8 mouse cellular contexts compared by ENCODE assay signal in genomic region chr1:134513876-134514590, GRCm38 (mm10). TPM values are rescaled to one million over a fixed set of nuclear protein-coding genes. Genes with fewer than 3 reads are reported as not detected.
DNase-seq lines count a peak whose midpoint lies in the region; ATAC-seq and TF ChIP-seq lines count a peak whose summit lies in the region.
"Had no signal": no experiment of that assay in that cellular context is flagged by ENCODE, and none has a peak within 500 bp of the region (broad histone marks: within the 10 kb centered on the region; RNA-seq: fewer than 3 reads in every experiment).

No protein-coding gene starts in this region.

- peak overlapping the region; percentile 96 for H3K4me2 ChIP-seq in intestine, postnatal 0 days (replicated peaks; ENCODE audit: low read depth)

- peaks cover 33% of the 10 kb centered on the region for H3K4me1 ChIP-seq in forebrain, embryonic 10.5 days
- no peaks in the 10 kb centered on the region; the same call in 1 of the 2 replicates for H3K4me1 ChIP-seq in intestine, postnatal 0 days (replicated peaks; ENCODE audit: control insufficient read depth, insufficient read depth, low read length)
- H3K4me1 ChIP-seq in midbrain, embryonic 10.5 days: peaks cover 31% of the 10 kb centered on the region
- no peaks in the 10 kb centered on the region for H3K4me1 ChIP-seq in cerebellum, adult 2 months (ENCODE audit: control insufficient read depth, insufficient read depth, low read length)

- ATAC-seq in intestine, postnatal 0 days: peak; percentile 14; the same call in 1 of the 2 replicates

- H3K9ac ChIP-seq in intestine, postnatal 0 days (ENCODE audit: low read depth, low read length): no peak overlapping the region

- DNase-seq in brain, adult 2 months (ENCODE audit: low read depth, low spot score): peak; percentile 15
- no peak for DNase-seq in forebrain, embryonic 10.5 days (ENCODE audit: extremely low spot score, low spot score)
- DNase-seq in midbrain, embryonic 10.5 days (ENCODE audit: low spot score): no peak
- DNase-seq in cerebellum, postnatal 25 days: no peak
- no peak for DNase-seq in layer of hippocampus, postnatal 36 days
- DNase-seq in cerebellum, adult 2 months: no peak

- TF ChIP-seq POLR2A in cerebellum, adult 2 months (IDR thresholded peaks at IDR 0.05; ENCODE audit: borderline replicate concordance, insufficient read depth, low read length): no peak

- 0 out of 2 replicates have a peak overlapping the region, but pooled peaks have one; percentile 72 for H3K27ac ChIP-seq in forebrain, embryonic 10.5 days
- H3K27ac ChIP-seq in intestine, postnatal 0 days (ENCODE audit: low read depth, low read length): no peak overlapping the region
- H3K27ac ChIP-seq in midbrain, embryonic 10.5 days (replicated peaks): peak overlapping the region; percentile 61; the same call in 1 of the 2 replicates
- H3K27ac ChIP-seq in cerebellum, adult 2 months (ENCODE audit: insufficient read depth, low read length): no peak overlapping the region

- H3K36me3 ChIP-seq in forebrain, embryonic 10.5 days (replicated peaks): peaks cover 3% of the 10 kb centered on the region
- H3K36me3 ChIP-seq in intestine, postnatal 0 days (ENCODE audit: control insufficient read depth, insufficient read depth): no peaks in the 10 kb centered on the region
- no peaks in the 10 kb centered on the region for H3K36me3 ChIP-seq in midbrain, embryonic 10.5 days

- H3K9me3 ChIP-seq in forebrain, embryonic 10.5 days: no peaks in the 10 kb centered on the region
- no peaks in the 10 kb centered on the region for H3K9me3 ChIP-seq in intestine, postnatal 0 days (ENCODE audit: control insufficient read depth)
- no peaks in the 10 kb centered on the region for H3K9me3 ChIP-seq in midbrain, embryonic 10.5 days (replicated peaks)

- peaks cover 53% of the 10 kb centered on the region for H3K27me3 ChIP-seq in forebrain, embryonic 10.5 days (ENCODE audit: poor library complexity, severe bottlenecking)
- H3K27me3 ChIP-seq in intestine, postnatal 0 days (replicated peaks; ENCODE audit: control insufficient read depth, insufficient read depth, low read length): no peaks in the 10 kb centered on the region
- H3K27me3 ChIP-seq in midbrain, embryonic 10.5 days (ENCODE audit: low read depth, poor library complexity, severe bottlenecking): peaks cover 49% of the 10 kb centered on the region
- no peaks in the 10 kb centered on the region for H3K27me3 ChIP-seq in cerebellum, adult 2 months (ENCODE audit: control insufficient read depth, insufficient read depth, low read length)

- H3K4me3 ChIP-seq in forebrain, embryonic 10.5 days: peak overlapping the region; percentile 58
- H3K4me3 ChIP-seq in intestine, postnatal 0 days (ENCODE audit: low read depth, low read length): peak overlapping the region; percentile 45
- H3K4me3 ChIP-seq in midbrain, embryonic 10.5 days: peak overlapping the region; percentile 56
- no peak overlapping the region for H3K4me3 ChIP-seq in cerebellum, adult 2 months (replicated peaks; ENCODE audit: insufficient read depth, low read depth, low read length)

- 45% methylated on average over 16 of the region's 16 CpGs for WGBS in forebrain, embryonic 10.5 days
- WGBS in intestine, postnatal 0 days: 49% methylated on average over 16 of the region's 16 CpGs
- 47% methylated on average over 16 of the region's 16 CpGs for WGBS in midbrain, embryonic 10.5 days
- 68% methylated on average over 16 of the region's 16 CpGs for WGBS in cerebellum, adult 2 months

- TF ChIP-seq CTCF in intestine, postnatal 0 days (IDR thresholded peaks at IDR 0.05; ENCODE audit: low read depth): no peak
- no peak for TF ChIP-seq CTCF in cerebellum, adult 2 months (IDR thresholded peaks at IDR 0.05; ENCODE audit: borderline replicate concordance, insufficient read depth, low read depth, low read length)

RNA-seq across cellular contexts. Expression of gene Rabif, which starts 19.6 kb away (rescaled TPM):
- polyA plus RNA-seq in forebrain, embryonic 10.5 days (2016; fragmentation: Nextera tagmentation; extraction: Ambion mirVana): 40.7 and 41.5 TPM in 2 replicates
- 25.9 and 26.2 TPM in 2 replicates for polyA plus RNA-seq in intestine, postnatal 0 days (2015; fragmentation: Nextera tagmentation; extraction: Ambion mirVana)
- polyA plus RNA-seq in midbrain, embryonic 10.5 days (2016; fragmentation: Nextera tagmentation; extraction: Ambion mirVana): 44.4 and 44.8 TPM in 2 replicates
- total RNA-seq in layer of hippocampus, postnatal 36 days (2021): 10 to 100 TPM; 25.2 to 26.1 TPM
- polyA plus RNA-seq in cerebellum, adult 2 months (2012; rRNA removed): 33.5 and 33.9 TPM in 2 replicates

RNA-seq across cellular contexts. Expression of gene Mgat4e, which starts 35.4 kb away (rescaled TPM):
- polyA plus RNA-seq in forebrain, embryonic 10.5 days (2016; fragmentation: Nextera tagmentation; extraction: Ambion mirVana): not detected in 2 replicates
- not detected in 2 replicates for polyA plus RNA-seq in intestine, postnatal 0 days (2015; fragmentation: Nextera tagmentation; extraction: Ambion mirVana)
- polyA plus RNA-seq in midbrain, embryonic 10.5 days (2016; fragmentation: Nextera tagmentation; extraction: Ambion mirVana): not detected in 2 replicates
- not detected for total RNA-seq in layer of hippocampus, postnatal 36 days (2021)
- polyA plus RNA-seq in cerebellum, adult 2 months (2012; rRNA removed): 0.13 TPM in 1 of 2 replicates, not detected in the other
- total RNA-seq: monocyte, adult 5-6 weeks had no signal

RNA-seq across cellular contexts. Expression of gene Kdm5b, which starts 45.9 kb away (rescaled TPM):
- 60.6 and 62.1 TPM in 2 replicates for polyA plus RNA-seq in forebrain, embryonic 10.5 days (2016; fragmentation: Nextera tagmentation; extraction: Ambion mirVana)
- polyA plus RNA-seq in intestine, postnatal 0 days (2015; fragmentation: Nextera tagmentation; extraction: Ambion mirVana): 12.6 and 13.0 TPM in 2 replicates
- polyA plus RNA-seq in midbrain, embryonic 10.5 days (2016; fragmentation: Nextera tagmentation; extraction: Ambion mirVana): 60.9 and 69.2 TPM in 2 replicates
- total RNA-seq in layer of hippocampus, postnatal 36 days (2021): 10 to 100 TPM; 72.0 to 73.4 TPM
- 20.5 and 22.9 TPM in 2 replicates for polyA plus RNA-seq in cerebellum, adult 2 months (2012; rRNA removed)

RNA-seq across cellular contexts. Expression of gene Klhl12, which starts 58.7 kb away (rescaled TPM):
- polyA plus RNA-seq in forebrain, embryonic 10.5 days (2016; fragmentation: Nextera tagmentation; extraction: Ambion mirVana): 39.0 and 39.5 TPM in 2 replicates
- polyA plus RNA-seq in intestine, postnatal 0 days (2015; fragmentation: Nextera tagmentation; extraction: Ambion mirVana): 7.2 and 8.1 TPM in 2 replicates
- 34.8 TPM in 2 replicates for polyA plus RNA-seq in midbrain, embryonic 10.5 days (2016; fragmentation: Nextera tagmentation; extraction: Ambion mirVana)
- total RNA-seq in layer of hippocampus, postnatal 36 days (2021): 10 to 100 TPM; 43.8 to 44.9 TPM
- polyA plus RNA-seq in cerebellum, adult 2 months (2012; rRNA removed): 29.8 and 30.7 TPM in 2 replicates

Comparison
In these comparisons a context has a peak if more than half of its experiments do, and no peak if none do; other contexts are left out.
1. H3K27ac ChIP-seq: peak in forebrain, embryonic 10.5 days (single experiment) and midbrain, embryonic 10.5 days (single experiment); none in intestine, postnatal 0 days (single experiment) and cerebellum, adult 2 months (single experiment).